Comparison of ENCODE assay signal across 8 mouse cellular contexts in the genomic region with DNA sequence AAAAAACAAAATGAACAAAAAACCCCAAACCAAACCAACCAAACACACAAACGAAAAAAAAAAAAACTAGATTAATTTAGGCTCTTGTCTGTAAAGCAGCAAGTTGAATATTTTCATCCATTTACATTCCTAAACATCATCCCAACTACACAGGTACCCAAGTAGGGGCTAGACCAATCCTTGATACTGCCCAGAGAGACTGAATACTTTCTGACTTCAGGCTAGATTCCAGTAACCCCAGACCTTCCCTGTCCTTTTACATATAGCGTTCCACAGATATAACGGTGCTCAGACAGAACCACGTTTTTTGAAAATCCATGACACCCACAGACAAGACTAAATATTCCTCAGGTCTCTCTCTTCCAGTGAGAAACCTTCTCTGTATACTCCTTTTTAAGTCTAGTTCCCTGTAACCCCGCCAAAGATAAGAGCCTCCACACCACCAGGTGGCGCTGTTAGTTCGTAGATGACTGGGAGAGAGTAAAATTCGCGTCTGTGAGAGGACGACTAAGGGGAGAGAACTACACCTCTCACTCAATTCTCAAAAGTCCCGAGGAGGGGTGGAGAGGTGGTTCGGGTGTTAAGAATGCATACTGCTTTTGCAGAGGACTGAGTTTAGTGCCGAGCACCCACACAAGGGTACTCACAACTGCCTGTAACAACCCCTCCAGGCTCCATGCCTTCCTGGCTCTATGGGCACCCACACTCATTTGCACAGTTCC. TPM values are rescaled to one million over a fixed set of nuclear protein-coding genes. Genes with fewer than 3 reads are reported as not detected.
A peak's percentile ranks its signal among the peaks of the same experiment; 100 is the strongest.
DNase-seq lines count a peak whose midpoint lies in the region; ATAC-seq lines count a peak whose summit lies in the region.

No protein-coding gene starts in this region.

- H3K9ac ChIP-seq in forebrain, embryonic 13.5 days, result peak overlapping the region; percentile 53
- 0 out of 2 replicates have a peak overlapping the region, but pooled peaks have one; percentile 27 for H3K9ac ChIP-seq in liver, embryonic 15.5 days
- peak overlapping the region; percentile 37; the same call in 1 of the 2 replicates for H3K9ac ChIP-seq in neural tube, embryonic 11.5 days (ENCODE audit: low read length)
- H3K9ac ChIP-seq in stomach, embryonic 16.5 days (ENCODE audit: low read length), result peak overlapping the region; percentile 74

- peak; percentile 89 to 95 for DNase-seq in heart, postnatal 10 days
- DNase-seq in kidney, postnatal 4 days, result peak; percentile 95
- peak; percentile 87 for DNase-seq in neural tube, embryonic 11.5 days (ENCODE audit: low spot score)

- 11% methylated on average over 13 of the region's 13 CpGs for WGBS in forebrain, embryonic 13.5 days
- 9% methylated on average over 13 of the region's 13 CpGs for WGBS in liver, embryonic 15.5 days (ENCODE audit: insufficient replicate concordance)
- WGBS in neural tube, embryonic 11.5 days, result 13% methylated on average over 13 of the region's 13 CpGs
- WGBS in stomach, embryonic 16.5 days, result 11% methylated on average over 13 of the region's 13 CpGs

- no peaks in the 10 kb centered on the region for H3K9me3 ChIP-seq in forebrain, embryonic 13.5 days (replicated peaks)
- H3K9me3 ChIP-seq in liver, embryonic 15.5 days (replicated peaks), result no peaks in the 10 kb centered on the region
- H3K9me3 ChIP-seq in neural tube, embryonic 11.5 days (ENCODE audit: control insufficient read depth, low read length), result no peaks in the 10 kb centered on the region
- no peaks in the 10 kb centered on the region for H3K9me3 ChIP-seq in stomach, embryonic 16.5 days (replicated peaks; ENCODE audit: control insufficient read depth, low read length)

- peak overlapping the region; percentile 94 for H3K4me3 ChIP-seq in brown adipose tissue, adult 24 weeks (ENCODE audit: insufficient read depth, low read depth, low read length)
- peak overlapping the region; percentile 41 for H3K4me3 ChIP-seq in forebrain, embryonic 13.5 days
- peak overlapping the region; percentile 45 for H3K4me3 ChIP-seq in liver, embryonic 15.5 days (replicated peaks)
- peak overlapping the region; percentile 37 for H3K4me3 ChIP-seq in neural tube, embryonic 11.5 days (ENCODE audit: low read depth, low read length)
- H3K4me3 ChIP-seq in stomach, embryonic 16.5 days (replicated peaks; ENCODE audit: low read length), result peak overlapping the region; percentile 54

- intact Hi-C loops in heart, postnatal 10 days (cut with DNase I), result loop anchor here (5.0 kb wide), 1 partner anchor 91 kb away; no protein-coding TSS in a partner anchor

- no peaks in the 10 kb centered on the region for H3K27me3 ChIP-seq in forebrain, embryonic 13.5 days
- no peaks in the 10 kb centered on the region for H3K27me3 ChIP-seq in liver, embryonic 15.5 days
- no peaks in the 10 kb centered on the region for H3K27me3 ChIP-seq in neural tube, embryonic 11.5 days (ENCODE audit: control insufficient read depth, insufficient read depth, low read length)
- H3K27me3 ChIP-seq in stomach, embryonic 16.5 days (ENCODE audit: control insufficient read depth, insufficient read depth, low read length), result no peaks in the 10 kb centered on the region

- H3K4me1 ChIP-seq in brown adipose tissue, adult 24 weeks (ENCODE audit: control insufficient read depth, insufficient read depth, insufficient read length, low read length), result no peaks in the 10 kb centered on the region
- H3K4me1 ChIP-seq in forebrain, embryonic 13.5 days, result no peaks in the 10 kb centered on the region
- no peaks in the 10 kb centered on the region for H3K4me1 ChIP-seq in liver, embryonic 15.5 days (replicated peaks)
- no peaks in the 10 kb centered on the region for H3K4me1 ChIP-seq in neural tube, embryonic 11.5 days (ENCODE audit: control insufficient read depth, insufficient read depth, low read length)
- peaks cover 7% of the 10 kb centered on the region for H3K4me1 ChIP-seq in stomach, embryonic 16.5 days (ENCODE audit: control insufficient read depth, insufficient read depth, low read length)

- H3K36me3 ChIP-seq in forebrain, embryonic 13.5 days (ENCODE audit: poor library complexity, severe bottlenecking), result no peaks in the 10 kb centered on the region
- H3K36me3 ChIP-seq in liver, embryonic 15.5 days (replicated peaks), result no peaks in the 10 kb centered on the region
- no peaks in the 10 kb centered on the region for H3K36me3 ChIP-seq in neural tube, embryonic 11.5 days (ENCODE audit: control insufficient read depth, insufficient read depth, low read length)
- no peaks in the 10 kb centered on the region for H3K36me3 ChIP-seq in stomach, embryonic 16.5 days (ENCODE audit: control insufficient read depth, insufficient read depth, low read length)

- H3K4me2 ChIP-seq in forebrain, embryonic 13.5 days, result peak overlapping the region; percentile 59
- peak overlapping the region; percentile 57 for H3K4me2 ChIP-seq in liver, embryonic 15.5 days
- peak overlapping the region; percentile 45 for H3K4me2 ChIP-seq in neural tube, embryonic 11.5 days (ENCODE audit: low read depth)
- peak overlapping the region; percentile 56 for H3K4me2 ChIP-seq in stomach, embryonic 16.5 days (ENCODE audit: low read depth, low read length)

- H3K27ac ChIP-seq in brown adipose tissue, adult 24 weeks (replicated peaks; ENCODE audit: low read depth, low read length), result 0 out of 2 replicates have a peak overlapping the region, but pooled peaks have one; percentile 65
- H3K27ac ChIP-seq in forebrain, embryonic 13.5 days, result no peak overlapping the region
- no peak overlapping the region for H3K27ac ChIP-seq in liver, embryonic 15.5 days (replicated peaks)
- no peak overlapping the region for H3K27ac ChIP-seq in neural tube, embryonic 11.5 days (ENCODE audit: low read depth, low read length)
- H3K27ac ChIP-seq in stomach, embryonic 16.5 days (ENCODE audit: low read length), result peak overlapping the region; percentile 68

- ATAC-seq in CD4-positive, CD25-positive, alpha-beta regulatory T cell, adult 4 months, result peak; percentile 94
- peak; percentile 77 for ATAC-seq in forebrain, embryonic 13.5 days
- ATAC-seq in liver, embryonic 15.5 days (ENCODE audit: insufficient read depth), result no peak
- peak; percentile 69 for ATAC-seq in neural tube, embryonic 11.5 days (ENCODE audit: insufficient read depth, low FRiP score, low TSS enrichment)
- peak; percentile 69; the same call in 1 of the 2 replicates for ATAC-seq in stomach, embryonic 16.5 days (ENCODE audit: insufficient read depth, low FRiP score)

RNA-seq across cellular contexts. Expression of a gene that starts 31.2 kb away (rescaled TPM):
- 1 to 10 TPM; 2.1 to 3.0 TPM for polyA plus RNA-seq in CD4-positive, CD25-positive, alpha-beta regulatory T cell, adult 4 months (2017; shearing (Covaris generic))
- not detected in 2 replicates for polyA plus RNA-seq in brown adipose tissue, adult 24 weeks (2012; ENCODE audit: insufficient read depth, insufficient read length, missing spikeins)
- polyA plus RNA-seq in forebrain, embryonic 13.5 days (2015; fragmentation: Nextera tagmentation; extraction: Ambion mirVana), result 0.49 and 0.78 TPM in 2 replicates
- total RNA-seq in heart, postnatal 10 days (2021), result 1 to 10 TPM; 6.1 to 7.0 TPM
- polyA plus RNA-seq in liver, embryonic 15.5 days (2015; fragmentation: Nextera tagmentation; extraction: Ambion mirVana), result 0.46 TPM in 2 replicates
- polyA plus RNA-seq in neural tube, embryonic 11.5 days (2014; fragmentation: Nextera tagmentation; extraction: Ambion mirVana), result 3.2 and 3.3 TPM in 2 replicates
- 53.1 and 74.9 TPM in 2 replicates for polyA plus RNA-seq in stomach, embryonic 16.5 days (2015; fragmentation: Nextera tagmentation; extraction: Ambion mirVana)

RNA-seq across cellular contexts. Expression of a gene that starts 49.5 kb away (rescaled TPM):
- polyA plus RNA-seq in CD4-positive, CD25-positive, alpha-beta regulatory T cell, adult 4 months (2017; shearing (Covaris generic)), result not detected
- 2.9 and 47.4 TPM in 2 replicates for polyA plus RNA-seq in brown adipose tissue, adult 24 weeks (2012; ENCODE audit: insufficient read depth, insufficient read length, missing spikeins)
- not detected in 2 replicates for polyA plus RNA-seq in forebrain, embryonic 13.5 days (2015; fragmentation: Nextera tagmentation; extraction: Ambion mirVana)
- total RNA-seq in heart, postnatal 10 days (2021), result 1 to 10 TPM in 1 of 2 experiments, under 1 TPM in 1; 0.30 to 1.3 TPM
- 0.07 TPM in 1 of 2 replicates, not detected in the other for polyA plus RNA-seq in liver, embryonic 15.5 days (2015; fragmentation: Nextera tagmentation; extraction: Ambion mirVana)
- not detected in 2 replicates for polyA plus RNA-seq in neural tube, embryonic 11.5 days (2014; fragmentation: Nextera tagmentation; extraction: Ambion mirVana)
- 0.19 and 0.35 TPM in 2 replicates for polyA plus RNA-seq in stomach, embryonic 16.5 days (2015; fragmentation: Nextera tagmentation; extraction: Ambion mirVana)

RNA-seq across cellular contexts. Expression of a gene that starts 59.4 kb away (rescaled TPM):
- 10 to 100 TPM; 17.8 to 34.4 TPM for polyA plus RNA-seq in CD4-positive, CD25-positive, alpha-beta regulatory T cell, adult 4 months (2017; shearing (Covaris generic))
- 18.6 and 24.1 TPM in 2 replicates for polyA plus RNA-seq in brown adipose tissue, adult 24 weeks (2012; ENCODE audit: insufficient read depth, insufficient read length, missing spikeins)
- 18.1 and 19.4 TPM in 2 replicates for polyA plus RNA-seq in forebrain, embryonic 13.5 days (2015; fragmentation: Nextera tagmentation; extraction: Ambion mirVana)
- total RNA-seq in heart, postnatal 10 days (2021), result 100 to 1,000 TPM; 113 to 139 TPM
- 18.1 and 22.2 TPM in 2 replicates for polyA plus RNA-seq in liver, embryonic 15.5 days (2015; fragmentation: Nextera tagmentation; extraction: Ambion mirVana)
- polyA plus RNA-seq in neural tube, embryonic 11.5 days (2014; fragmentation: Nextera tagmentation; extraction: Ambion mirVana), result 29.9 and 33.7 TPM in 2 replicates
- polyA plus RNA-seq in stomach, embryonic 16.5 days (2015; fragmentation: Nextera tagmentation; extraction: Ambion mirVana), result 80.8 and 85.1 TPM in 2 replicates

Comparison
In these comparisons a context has a peak if more than half of its experiments do, and no peak if none do; other contexts are left out.
1. H3K27ac ChIP-seq: peak in brown adipose tissue, adult 24 weeks (single experiment) and stomach, embryonic 16.5 days (single experiment); none in forebrain, embryonic 13.5 days (single experiment), liver, embryonic 15.5 days (single experiment) and neural tube, embryonic 11.5 days (single experiment).
2. H3K4me3 ChIP-seq: peak in every context shown above with its lines; median percentile 94 in brown adipose tissue, adult 24 weeks; 54 in stomach, embryonic 16.5 days; 45 in liver, embryonic 15.5 days; 41 in forebrain, embryonic 13.5 days; 37 in neural tube, embryonic 11.5 days.
3. RNA of a gene that starts 31.2 kb away (polyA plus RNA-seq): 53.1 to 74.9 TPM in stomach, embryonic 16.5 days; 3.2 to 3.3 TPM in neural tube, embryonic 11.5 days, 2.1 to 3.0 TPM in CD4-positive, CD25-positive, alpha-beta regulatory T cell, adult 4 months, 0.49 to 0.78 TPM in forebrain, embryonic 13.5 days, 0.46 TPM in liver, embryonic 15.5 days and not detected in brown adipose tissue, adult 24 weeks; every median in the first group is over 10 times any median in the second.
4. Peak in every context shown above with its lines, with median percentiles within 50 percentile points of each other: H3K4me2 ChIP-seq, H3K9ac ChIP-seq and DNase-seq.